Mouse (Mus musculus) hindbrain, embryonic 16.5 days (tissue): ENCODE data around the gene Adgra1. TPM values are rescaled to one million over a fixed set of nuclear protein-coding genes. Genes with fewer than 3 reads are reported as not detected.

Source experiments
- ATAC-seq: fragments of 200-750 bp; cut with Nextera tagmentation; 2 replicates; pipeline ENCODE4 v1.8.0; 2017; ENCODE audit warnings: moderate TSS enrichment, moderate library complexity
- H3K27ac ChIP-seq: fragments of 300-500 bp; sonication (generic); 2 replicates; pipeline ENCODE4 v1.5.1; 2014; ENCODE audit warnings: low read depth, mild to moderate bottlenecking, control low read depth, low read length, moderate library complexity
- H3K27me3 ChIP-seq: fragments of 300-500 bp; sonication (generic); replicated peaks from 2 replicates; pipeline ENCODE4 v1.6.1; 2014; ENCODE audit warnings: low read length; ENCODE audit not compliant: control insufficient read depth, insufficient read depth
- H3K36me3 ChIP-seq: fragments of 300-500 bp; sonication (generic); 2 replicates; pipeline ENCODE4 v1.6.1; 2014; ENCODE audit warnings: mild to moderate bottlenecking, low read length, moderate library complexity, mixed read lengths; ENCODE audit not compliant: control insufficient read depth, insufficient read depth
- H3K4me1 ChIP-seq: fragments of 300-500 bp; sonication (generic); 2 replicates; pipeline ENCODE4 v1.6.1; 2014; ENCODE audit warnings: low read depth, low read length; ENCODE audit not compliant: control insufficient read depth, insufficient read depth
- H3K4me2 ChIP-seq: fragments of 300-500 bp; sonication (generic); 2 replicates; pipeline ENCODE4 v1.6.1; 2014; ENCODE audit warnings: mild to moderate bottlenecking, low read length, control low read depth, moderate library complexity
- H3K4me3 ChIP-seq: fragments of 300-500 bp; sonication (generic); 2 replicates; pipeline ENCODE4 v1.5.1; 2014; ENCODE audit warnings: mild to moderate bottlenecking, low read length, control low read depth, moderate library complexity
- H3K9ac ChIP-seq: fragments of 300-500 bp; sonication (generic); 2 replicates; pipeline ENCODE4 v1.6.1; 2014; ENCODE audit warnings: low read depth, mild to moderate bottlenecking, control low read depth, low read length, moderate library complexity
- H3K9me3 ChIP-seq: fragments of 300-500 bp; sonication (generic); 2 replicates; pipeline ENCODE4 v1.6.1; 2014; ENCODE audit warnings: mild to moderate bottlenecking, low read length, moderate library complexity; ENCODE audit not compliant: control insufficient read depth
- WGBS: fragments of 180-500 bp; shearing (Covaris S2); extraction: QIAGEN DNeasy Blood & Tissue Kit; methylation state at CpG from one replicate; pipeline ENCODE4 v1.1.7; 2014; 5-methylcytosine and 5-hydroxymethylcytosine counted together
- polyA plus RNA-seq: library from polyadenylated mRNA; unstranded; fragments of >200 nt; fragmentation: Nextera tagmentation; extraction: Ambion mirVana; gene quantifications from 2 replicates; pipeline ENCODE4 v1.2.1, GENCODE M21; 2015

Adgra1 gene
- polyA plus RNA-seq, 1 experiment from 2014 or later = 30.7 TPM

GRCm38 (mm10) chr7:139864253-139864652, 30.3 kb downstream of the Adgra1 start:
- H3K36me3 ChIP-seq = no peaks in the 10 kb centered on the region
- 62% methylated on average over 2 of the region's 2 CpGs for WGBS
- no peak for ATAC-seq
- H3K4me1 ChIP-seq = no peaks in the 10 kb centered on the region
- no peak overlapping the region for H3K27ac ChIP-seq
- no peak overlapping the region for H3K4me2 ChIP-seq
- no peaks in the 10 kb centered on the region for H3K27me3 ChIP-seq
- H3K4me3 ChIP-seq = no peak overlapping the region
- no peaks in the 10 kb centered on the region for H3K9me3 ChIP-seq
- H3K9ac ChIP-seq = no peak overlapping the region

GRCm38 (mm10) chr7:139864871-139865270, 30.9 kb downstream of the Adgra1 start:
- H3K4me1 ChIP-seq = no peaks in the 10 kb centered on the region
- H3K27ac ChIP-seq = no peak overlapping the region
- no peak overlapping the region for H3K9ac ChIP-seq
- WGBS = 79% methylated on average over 1 of the region's 1 CpGs
- H3K4me3 ChIP-seq = no peak overlapping the region
- H3K27me3 ChIP-seq = no peaks in the 10 kb centered on the region
- no peaks in the 10 kb centered on the region for H3K9me3 ChIP-seq
- ATAC-seq = no peak
- no peak overlapping the region for H3K4me2 ChIP-seq
- H3K36me3 ChIP-seq = no peaks in the 10 kb centered on the region

DNA sequence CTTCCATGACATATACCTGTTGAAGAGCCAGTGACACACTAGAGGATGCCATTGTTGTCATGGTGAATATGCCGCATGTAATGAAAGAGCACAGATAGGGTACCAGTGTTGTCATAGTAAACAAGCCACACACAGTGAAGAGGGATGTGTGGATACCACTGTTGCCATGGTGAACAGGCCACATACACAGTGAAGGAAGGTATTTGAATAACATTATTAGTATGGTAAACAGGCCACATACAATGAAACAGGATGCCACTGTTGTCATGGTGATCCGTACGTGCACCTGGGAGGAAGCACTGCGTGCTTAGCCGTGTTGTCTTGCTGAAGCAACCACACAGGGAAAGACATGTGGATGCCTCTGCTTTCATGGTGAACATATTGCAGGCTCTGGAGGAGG, 37.0 kb downstream of the Adgra1 start:
- no peak overlapping the region for H3K4me3 ChIP-seq
- no peak overlapping the region for H3K4me2 ChIP-seq
- H3K9me3 ChIP-seq = no peaks in the 10 kb centered on the region
- no peaks in the 10 kb centered on the region; the same call in 1 of the 2 replicates for H3K4me1 ChIP-seq
- H3K9ac ChIP-seq = no peak overlapping the region
- peaks cover 2% of the 10 kb centered on the region; the same call in 1 of the 2 replicates for H3K36me3 ChIP-seq
- ATAC-seq = peak; percentile 83
- WGBS = 52% methylated on average over 5 of the region's 5 CpGs
- H3K27me3 ChIP-seq = no peaks in the 10 kb centered on the region
- H3K27ac ChIP-seq = no peak overlapping the region

DNA sequence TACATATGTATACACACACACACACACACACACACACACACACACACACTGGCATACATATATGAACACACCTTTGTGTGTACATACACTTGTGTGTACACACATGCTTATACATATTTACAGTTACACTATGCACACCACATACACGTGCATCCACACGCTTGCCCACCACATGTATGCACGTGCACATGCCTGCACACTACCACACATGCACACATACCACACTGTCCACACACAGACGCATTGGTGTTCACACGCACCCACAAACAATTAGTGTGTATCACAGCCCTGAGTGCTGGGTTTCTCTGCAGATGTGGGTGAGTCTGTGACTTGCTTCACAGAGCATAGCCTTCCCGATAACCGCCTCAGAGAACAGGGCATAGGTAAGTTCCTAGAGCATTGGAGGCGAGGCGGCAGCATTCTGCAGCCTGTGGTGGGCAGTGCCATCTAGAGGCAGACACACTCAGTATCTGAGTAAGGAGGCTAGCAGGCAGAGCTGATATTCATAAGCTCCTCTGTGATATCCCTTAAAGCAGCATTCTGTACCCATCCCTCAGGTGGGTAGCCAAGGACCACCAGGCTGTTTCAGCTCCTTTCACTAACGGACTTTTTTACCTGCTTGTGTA, 43.3 kb downstream of the Adgra1 start:
- H3K9ac ChIP-seq = no peak overlapping the region
- no peak overlapping the region for H3K4me2 ChIP-seq
- 64% methylated on average over 10 of the region's 10 CpGs for WGBS
- no peak overlapping the region for H3K4me3 ChIP-seq
- H3K9me3 ChIP-seq = no peaks in the 10 kb centered on the region
- peaks cover 2% of the 10 kb centered on the region; the same call in 1 of the 2 replicates for H3K36me3 ChIP-seq
- no peak overlapping the region for H3K27ac ChIP-seq
- peak; percentile 86 for ATAC-seq
- H3K4me1 ChIP-seq = no peaks in the 10 kb centered on the region
- no peaks in the 10 kb centered on the region for H3K27me3 ChIP-seq

DNA sequence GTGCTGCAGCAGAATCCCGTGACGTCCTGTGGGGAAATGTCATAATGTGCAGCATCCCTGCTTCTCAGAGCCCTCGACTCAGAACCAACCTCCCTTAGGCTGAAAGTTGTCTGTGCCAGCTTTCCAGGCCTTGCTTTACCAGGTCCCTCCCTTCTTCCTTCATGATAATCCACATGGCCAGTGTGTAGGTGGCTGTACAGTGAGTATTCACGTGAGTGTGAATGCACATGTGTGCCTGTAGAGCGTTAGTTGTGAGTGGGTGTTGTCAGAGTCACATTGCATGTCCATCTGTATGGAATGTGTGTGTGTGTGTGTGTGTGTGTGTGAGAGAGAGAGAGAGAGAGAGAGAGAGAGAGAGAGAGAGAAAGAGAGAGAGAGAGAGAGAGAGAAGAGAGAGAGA, 44.1 kb downstream of the Adgra1 start:
- ATAC-seq = no peak
- Histone ChIP-seq H3K4me3 (no peak overlapping the region), H3K4me2 (no peak overlapping the region), H3K9me3 (no peaks in the 10 kb centered on the region), H3K36me3 (peaks cover 2% of the 10 kb centered on the region; the same call in 1 of the 2 replicates), H3K4me1 (no peaks in the 10 kb centered on the region), H3K9ac (no peak overlapping the region), H3K27me3 (no peaks in the 10 kb centered on the region), H3K27ac (no peak overlapping the region)
- 77% methylated on average over 5 of the region's 5 CpGs for WGBS

DNA sequence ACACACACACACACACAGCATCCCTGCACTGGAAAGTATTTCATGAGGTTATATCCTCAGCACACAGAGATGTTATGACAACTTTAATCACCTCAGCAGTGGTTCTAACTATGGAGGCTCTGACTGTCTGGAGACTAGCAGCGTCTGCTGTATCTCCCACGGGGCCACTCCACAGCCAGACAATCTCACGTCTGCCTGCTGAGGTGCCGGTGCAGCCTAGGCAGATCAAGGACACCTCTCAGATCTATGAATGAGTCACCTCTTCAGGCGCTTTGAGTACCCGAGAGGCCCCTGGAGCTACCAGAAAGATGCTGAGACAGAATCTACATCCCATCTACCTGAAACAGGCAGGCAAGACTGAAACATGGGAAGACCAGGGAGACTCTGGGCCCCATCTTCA, 44.6 kb downstream of the Adgra1 start:
- ATAC-seq = no peak
- no peak overlapping the region for H3K4me3 ChIP-seq
- no peaks in the 10 kb centered on the region for H3K9me3 ChIP-seq
- no peaks in the 10 kb centered on the region for H3K27me3 ChIP-seq
- WGBS = 78% methylated on average over 6 of the region's 6 CpGs
- H3K4me2 ChIP-seq = no peak overlapping the region
- H3K27ac ChIP-seq = no peak overlapping the region
- H3K9ac ChIP-seq = no peak overlapping the region
- peaks cover 2% of the 10 kb centered on the region; the same call in 1 of the 2 replicates for H3K36me3 ChIP-seq
- H3K4me1 ChIP-seq = no peaks in the 10 kb centered on the region

DNA sequence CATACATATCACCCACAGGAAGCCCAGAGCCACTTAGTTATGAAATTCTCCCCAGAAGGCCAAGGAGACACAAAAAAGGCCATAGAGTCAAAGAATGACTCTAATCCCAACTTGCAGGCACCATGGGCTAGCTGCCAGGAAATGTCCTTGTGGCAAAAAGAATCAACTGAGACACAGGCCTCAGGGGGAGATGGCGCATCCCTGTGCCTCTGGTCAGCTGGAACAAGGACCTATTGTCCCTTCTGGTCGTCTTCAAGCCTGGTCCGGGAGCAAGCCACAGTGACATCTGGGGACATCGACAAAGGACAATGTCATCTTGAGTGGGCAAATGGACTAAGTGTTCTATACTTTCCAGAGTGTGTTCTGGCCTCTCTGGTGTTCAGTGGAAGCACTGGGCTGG, 49.6 kb downstream of the Adgra1 start:
- ATAC-seq = no peak
- H3K27ac ChIP-seq = no peak overlapping the region
- 80% methylated on average over 4 of the region's 4 CpGs for WGBS
- H3K36me3 ChIP-seq = no peaks in the 10 kb centered on the region
- no peak overlapping the region for H3K4me3 ChIP-seq
- H3K9me3 ChIP-seq = no peaks in the 10 kb centered on the region
- no peaks in the 10 kb centered on the region for H3K4me1 ChIP-seq
- H3K9ac ChIP-seq = no peak overlapping the region
- H3K27me3 ChIP-seq = no peaks in the 10 kb centered on the region
- no peak overlapping the region for H3K4me2 ChIP-seq

DNA sequence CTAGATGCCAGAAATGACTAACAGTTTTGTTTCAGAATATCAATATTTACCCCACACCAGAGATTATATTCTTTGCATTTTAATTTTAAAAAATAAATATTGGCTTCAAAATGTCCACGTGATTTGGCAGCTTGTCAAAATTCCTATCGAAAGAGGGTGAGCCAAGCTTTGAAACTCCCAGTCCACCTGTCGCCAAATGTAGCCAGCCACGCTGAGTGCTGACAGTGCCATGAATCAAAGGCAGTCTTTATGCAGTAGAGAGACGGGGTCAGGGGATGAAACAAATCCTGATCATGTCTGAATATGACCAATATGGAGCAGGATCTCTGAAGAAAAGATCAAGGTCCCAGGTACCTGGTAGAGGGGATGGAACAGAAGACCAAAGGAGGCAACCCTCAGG, 57.8 kb downstream of the Adgra1 start:
- no peak overlapping the region for H3K27ac ChIP-seq
- H3K27me3 ChIP-seq = peaks cover 10% of the 10 kb centered on the region
- no peaks in the 10 kb centered on the region for H3K9me3 ChIP-seq
- H3K9ac ChIP-seq = no peak overlapping the region
- WGBS = 64% methylated on average over 5 of the region's 5 CpGs
- peaks cover 18% of the 10 kb centered on the region for H3K4me1 ChIP-seq
- H3K4me2 ChIP-seq = no peak overlapping the region
- no peak overlapping the region for H3K4me3 ChIP-seq
- no peaks in the 10 kb centered on the region for H3K36me3 ChIP-seq
- no peak for ATAC-seq

DNA sequence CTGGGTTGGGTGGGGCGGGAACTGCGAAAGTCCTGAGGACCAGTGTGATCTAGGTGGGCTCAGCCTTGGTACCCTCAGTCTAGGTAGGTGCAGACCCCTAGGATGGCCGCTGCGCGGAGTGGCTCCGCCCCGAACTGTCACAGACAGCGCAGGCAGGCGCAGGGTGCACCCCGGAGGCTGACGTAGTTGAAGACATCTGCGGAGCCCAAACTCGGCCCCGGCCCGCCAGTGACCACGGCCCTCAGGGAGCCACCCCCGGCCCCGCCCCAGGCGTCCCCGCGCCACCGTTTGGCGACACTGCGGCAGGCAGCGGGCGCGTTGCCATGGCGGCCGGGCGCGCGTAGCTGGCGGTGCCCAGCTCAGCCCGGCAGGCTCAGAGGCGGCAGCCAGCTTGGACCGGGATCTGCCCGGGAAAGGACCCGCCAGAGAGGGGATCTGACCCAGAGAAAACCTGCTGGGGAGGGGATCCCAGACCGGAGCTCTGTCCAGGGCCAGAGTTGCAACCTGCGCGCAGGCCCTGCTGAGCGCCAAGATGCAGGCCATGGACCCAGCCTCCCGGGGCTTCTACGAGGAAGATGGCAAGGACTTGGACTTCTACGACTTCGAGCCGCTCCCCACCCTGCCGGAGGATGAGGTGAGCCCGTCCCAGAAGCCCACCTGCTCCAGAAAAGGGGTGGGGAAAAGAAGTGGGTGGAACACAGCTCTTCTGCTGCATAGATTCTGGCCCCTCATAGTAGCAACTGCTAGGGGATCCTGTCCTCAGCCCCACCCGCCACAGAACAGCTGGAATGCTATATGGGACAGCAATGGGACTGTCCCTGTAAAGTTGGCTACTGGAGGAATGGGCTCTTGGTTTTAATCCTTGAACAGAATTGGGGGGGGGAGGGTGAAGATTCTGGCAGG, 60.9 kb downstream of the Adgra1 start, which contains the start of gene Kndc1:
Gene Kndc1, plus strand, starts transcription at position 42 of the 903 bp plus-strand sequence.
- peak within 1 kb of the TSS; percentile 16; the same call in 1 of the 2 replicates for H3K27ac ChIP-seq
- WGBS = under 1% methylated on average over 50 of the region's 50 CpGs
- H3K4me2 ChIP-seq = peak within 1 kb of the TSS; percentile 68
- H3K4me1 ChIP-seq = peaks cover 18% of the 10 kb centered on the region
- H3K27me3 ChIP-seq = peaks cover 10% of the 10 kb centered on the region
- H3K36me3 ChIP-seq = no peaks in the 10 kb centered on the region
- H3K4me3 ChIP-seq = peak within 1 kb of the TSS; percentile 55
- no peaks in the 10 kb centered on the region for H3K9me3 ChIP-seq
- peak; percentile 82 for ATAC-seq
- peak within 1 kb of the TSS; percentile 88 for H3K9ac ChIP-seq
